Mouse (Mus musculus) hindbrain, embryonic 11.5 days (tissue): ENCODE measurements around the gene Ifngr2. TPM values are rescaled to one million over a fixed set of nuclear protein-coding genes. Genes with fewer than 3 reads are reported as not detected.

Experiments
- ATAC-seq: fragments of 200-750 bp; cut with Nextera tagmentation; 2 replicates; pipeline ENCODE4 v1.8.0; 2017; ENCODE audit warnings: mild to moderate bottlenecking, moderate TSS enrichment, moderate library complexity; ENCODE audit not compliant: low FRiP score
- DNase-seq: peaks from one replicate; pipeline ENCODE4 v3.0.0-alpha.2; 2015; ENCODE audit warnings: low spot score
- H3K27ac ChIP-seq: fragments of 300-500 bp; sonication (generic); 2 replicates; pipeline ENCODE4 v1.5.1; 2014; ENCODE audit warnings: mild to moderate bottlenecking, low read depth, low read length
- H3K27me3 ChIP-seq: fragments of 300-500 bp; sonication (generic); 2 replicates; pipeline ENCODE4 v1.6.1; 2014; ENCODE audit warnings: mild to moderate bottlenecking, low read length, moderate library complexity, mixed read lengths; ENCODE audit not compliant: control insufficient read depth, insufficient read depth
- H3K36me3 ChIP-seq: fragments of 300-500 bp; sonication (generic); 2 replicates; pipeline ENCODE4 v1.6.1; 2014; ENCODE audit warnings: mild to moderate bottlenecking, low read length, moderate library complexity, mixed read lengths; ENCODE audit not compliant: control insufficient read depth, insufficient read depth
- H3K4me1 ChIP-seq: fragments of 300-500 bp; sonication (generic); replicated peaks from 2 replicates; pipeline ENCODE4 v1.6.1; 2014; ENCODE audit warnings: low read length, mixed read lengths; ENCODE audit not compliant: control insufficient read depth, insufficient read depth
- H3K4me2 ChIP-seq: fragments of 300-500 bp; sonication (generic); replicated peaks from 2 replicates; pipeline ENCODE4 v1.6.1; 2014; ENCODE audit warnings: mild to moderate bottlenecking, low read depth, low read length
- H3K4me3 ChIP-seq: fragments of 300-500 bp; sonication (generic); 2 replicates; pipeline ENCODE4 v1.5.1; 2014; ENCODE audit warnings: low read depth, low read length
- H3K9ac ChIP-seq: fragments of 300-500 bp; sonication (generic); 2 replicates; pipeline ENCODE4 v1.6.1; 2014; ENCODE audit warnings: low read depth, low read length
- H3K9me3 ChIP-seq: fragments of 300-500 bp; sonication (generic); 2 replicates; pipeline ENCODE4 v1.6.1; 2016; ENCODE audit warnings: low read length; ENCODE audit not compliant: control insufficient read depth
- WGBS: fragments of 180-500 bp; shearing (Covaris S2); extraction: QIAGEN DNeasy Blood & Tissue Kit; methylation state at CpG from one replicate; pipeline ENCODE4 v1.1.7; 2014; 5-methylcytosine and 5-hydroxymethylcytosine counted together
- polyA plus RNA-seq: library from polyadenylated mRNA; unstranded; fragments of >200 nt; fragmentation: Nextera tagmentation; extraction: Ambion mirVana; gene quantifications from 2 replicates; pipeline ENCODE4 v1.2.1, GENCODE M21; 2014

The Ifngr2 gene
- polyA plus RNA-seq, 1 experiment from 2014 or later, result 35.1 TPM

- H3K27ac ChIP-seq, result no peak overlapping the region
- DNase-seq (no peak), ATAC-seq (no peak)
- no peaks in the 10 kb centered on the region for H3K9me3 ChIP-seq
- H3K9ac ChIP-seq, result no peak overlapping the region
- H3K4me2 ChIP-seq, result no peak overlapping the region
- WGBS, result 50% methylated on average over 2 of the region's 2 CpGs
- no peaks in the 10 kb centered on the region for H3K4me1 ChIP-seq
- no peaks in the 10 kb centered on the region for H3K27me3 ChIP-seq
- no peak overlapping the region for H3K4me3 ChIP-seq
- H3K36me3 ChIP-seq, result no peaks in the 10 kb centered on the region
These were observed 14.4 kb upstream of the Ifngr2 start for GRCm38 (mm10) chr16:91532429-91532828.

GRCm38 (mm10) chr16:91533097-91534001 is 13.5 kb upstream of the Ifngr2 start:
- 78% methylated on average over 23 of the region's 23 CpGs for WGBS

GRCm38 (mm10) chr16:91534477-91534876 is 12.4 kb upstream of the Ifngr2 start:
- H3K4me2 ChIP-seq, result no peak overlapping the region
- 52% methylated on average over 13 of the region's 13 CpGs for WGBS
- H3K36me3 ChIP-seq, result no peaks in the 10 kb centered on the region
- no peak overlapping the region for H3K4me3 ChIP-seq
- no peaks in the 10 kb centered on the region for H3K9me3 ChIP-seq
- H3K27me3 ChIP-seq, result no peaks in the 10 kb centered on the region
- H3K27ac ChIP-seq, result no peak overlapping the region
- peak; percentile 97 for DNase-seq
- no peak for ATAC-seq
- H3K4me1 ChIP-seq, result no peaks in the 10 kb centered on the region
- H3K9ac ChIP-seq, result no peak overlapping the region

More at GRCm38 (mm10) chr16:91533097-91534001, 13.5 kb upstream of the Ifngr2 start:
- no peak for DNase-seq
- H3K9ac ChIP-seq, result no peak overlapping the region
- no peaks in the 10 kb centered on the region for H3K9me3 ChIP-seq
- H3K4me2 ChIP-seq, result no peak overlapping the region
- H3K27me3 ChIP-seq, result no peaks in the 10 kb centered on the region
- no peak overlapping the region for H3K27ac ChIP-seq
- ATAC-seq, result no peak
- H3K36me3 ChIP-seq, result no peaks in the 10 kb centered on the region
- H3K4me1 ChIP-seq, result no peaks in the 10 kb centered on the region
- no peak overlapping the region for H3K4me3 ChIP-seq

- H3K9me3 ChIP-seq, result no peaks in the 10 kb centered on the region
- no peak overlapping the region for H3K4me3 ChIP-seq
- no peak for ATAC-seq
- H3K9ac ChIP-seq, result no peak overlapping the region
- no peaks in the 10 kb centered on the region for H3K4me1 ChIP-seq
- WGBS, result 84% methylated on average over 6 of the region's 6 CpGs
- no peak overlapping the region for H3K4me2 ChIP-seq
- H3K27ac ChIP-seq, result no peak overlapping the region
- no peaks in the 10 kb centered on the region for H3K36me3 ChIP-seq
- no peaks in the 10 kb centered on the region for H3K27me3 ChIP-seq
- DNase-seq, result no peak
These were observed 12.0 kb upstream of the Ifngr2 start for GRCm38 (mm10) chr16:91534888-91535287.

DNA sequence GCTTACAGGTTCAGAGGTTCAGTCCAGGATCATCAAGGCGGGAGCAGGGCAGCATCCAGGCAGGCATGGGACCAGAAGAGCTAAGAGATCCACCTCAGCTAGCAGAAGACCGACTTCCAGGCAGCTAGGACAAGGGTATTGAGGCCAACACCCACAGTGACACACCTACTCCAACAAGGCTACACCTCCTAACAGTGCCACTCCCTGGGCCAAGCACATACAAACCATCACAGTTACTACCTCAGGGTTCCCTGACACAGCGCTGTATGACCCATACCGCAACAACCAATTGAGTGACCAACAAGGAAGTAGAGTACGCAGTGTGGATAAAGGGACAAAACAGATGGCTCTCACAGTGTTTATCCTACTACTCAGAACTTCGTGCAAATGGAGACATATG is 10.5 kb upstream of the Ifngr2 start:
- H3K9ac ChIP-seq, result no peak overlapping the region
- no peaks in the 10 kb centered on the region for H3K27me3 ChIP-seq
- H3K27ac ChIP-seq, result no peak overlapping the region
- WGBS, result 92% methylated on average over 6 of the region's 6 CpGs
- no peaks in the 10 kb centered on the region for H3K36me3 ChIP-seq
- no peak for DNase-seq
- no peak overlapping the region for H3K4me3 ChIP-seq
- H3K9me3 ChIP-seq, result no peaks in the 10 kb centered on the region
- H3K4me1 ChIP-seq, result no peaks in the 10 kb centered on the region
- ATAC-seq, result no peak
- no peak overlapping the region for H3K4me2 ChIP-seq

- 89% methylated on average over 3 of the region's 3 CpGs for WGBS
- no peaks in the 10 kb centered on the region for H3K27me3 ChIP-seq
- H3K4me3 ChIP-seq, result no peak overlapping the region
- no peaks in the 10 kb centered on the region for H3K36me3 ChIP-seq
- H3K4me2 ChIP-seq, result no peak overlapping the region
- ATAC-seq (no peak), DNase-seq (no peak)
- no peak overlapping the region for H3K27ac ChIP-seq
- H3K9ac ChIP-seq, result no peak overlapping the region
- H3K9me3 ChIP-seq, result no peaks in the 10 kb centered on the region
- no peaks in the 10 kb centered on the region for H3K4me1 ChIP-seq
These were observed 9.8 kb upstream of the Ifngr2 start for GRCm38 (mm10) chr16:91537065-91537464.

GRCm38 (mm10) chr16:91538051-91538450 is 8.8 kb upstream of the Ifngr2 start:
- Histone ChIP-seq H3K27me3 (no peaks in the 10 kb centered on the region), H3K4me3 (no peak overlapping the region), H3K36me3 (no peaks in the 10 kb centered on the region), H3K9me3 (no peaks in the 10 kb centered on the region), H3K27ac (no peak overlapping the region), H3K4me1 (no peaks in the 10 kb centered on the region), H3K9ac (no peak overlapping the region), H3K4me2 (no peak overlapping the region)
- DNase-seq (no peak), ATAC-seq (no peak)
- WGBS, result 75% methylated on average over 6 of the region's 6 CpGs

DNA sequence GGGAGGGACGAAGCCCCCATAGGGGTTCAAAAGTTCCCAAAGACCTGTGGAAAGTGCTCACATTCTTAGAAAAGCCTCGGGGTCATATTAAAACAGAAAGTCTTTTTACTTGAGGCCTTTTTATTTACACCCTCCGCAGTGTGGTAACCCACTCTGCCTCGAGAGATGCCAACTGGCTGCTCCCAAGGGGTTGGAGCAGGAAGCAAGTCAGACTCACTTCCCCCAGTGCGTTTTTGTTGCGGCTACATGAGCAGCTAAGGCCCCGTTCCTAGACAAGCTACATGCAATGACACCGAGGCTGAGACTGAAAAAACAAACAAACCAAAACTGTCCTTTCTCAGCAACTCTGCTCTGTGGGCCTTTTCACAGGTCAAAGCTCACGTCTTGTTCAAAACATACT is 8.4 kb upstream of the Ifngr2 start:
- H3K36me3 ChIP-seq, result no peaks in the 10 kb centered on the region
- 68% methylated on average over 9 of the region's 9 CpGs for WGBS
- H3K27ac ChIP-seq, result no peak overlapping the region
- ATAC-seq (no peak), DNase-seq (no peak)
- H3K4me3 ChIP-seq, result no peak overlapping the region
- no peak overlapping the region for H3K4me2 ChIP-seq
- H3K27me3 ChIP-seq, result no peaks in the 10 kb centered on the region
- no peak overlapping the region for H3K9ac ChIP-seq
- H3K4me1 ChIP-seq, result no peaks in the 10 kb centered on the region
- no peaks in the 10 kb centered on the region for H3K9me3 ChIP-seq

- Histone ChIP-seq H3K36me3 (no peaks in the 10 kb centered on the region), H3K4me3 (no peak overlapping the region), H3K9ac (no peak overlapping the region), H3K27ac (no peak overlapping the region), H3K27me3 (no peaks in the 10 kb centered on the region), H3K4me1 (no peaks in the 10 kb centered on the region), H3K4me2 (no peak overlapping the region), H3K9me3 (no peaks in the 10 kb centered on the region)
- ATAC-seq, result no peak
- WGBS, result 44% methylated on average over 10 of the region's 10 CpGs
- no peak for DNase-seq
These were observed 5.2 kb upstream of the Ifngr2 start for GRCm38 (mm10) chr16:91541573-91542081.
